Mouse (Mus musculus) neural tube, embryonic 12.5 days (tissue): Measurements from ENCODE around the gene Arhgef28. TPM values are rescaled to one million over a fixed set of nuclear protein-coding genes. Genes with fewer than 3 reads are reported as not detected.

Experiments used
- ATAC-seq: fragments of 200-750 bp; cut with Nextera tagmentation; 2 replicates; pipeline ENCODE4 v1.8.0; 2017; ENCODE audit warnings: low read depth, mild to moderate bottlenecking, moderate TSS enrichment, moderate library complexity; ENCODE audit not compliant: low FRiP score
- H3K27ac ChIP-seq: fragments of 300-500 bp; sonication (generic); 2 replicates; pipeline ENCODE4 v1.5.1; 2016
- H3K27me3 ChIP-seq: fragments of 300-500 bp; sonication (generic); replicated peaks from 2 replicates; pipeline ENCODE4 v1.6.1; 2016; ENCODE audit warnings: mild to moderate bottlenecking
- H3K36me3 ChIP-seq: fragments of 300-500 bp; sonication (generic); 2 replicates; pipeline ENCODE4 v1.6.1; 2016; ENCODE audit warnings: mild to moderate bottlenecking
- H3K4me1 ChIP-seq: fragments of 300-500 bp; sonication (generic); 2 replicates; pipeline ENCODE4 v1.6.1; 2016
- H3K4me2 ChIP-seq: fragments of 300-500 bp; sonication (generic); replicated peaks from 2 replicates; pipeline ENCODE4 v1.6.1; 2016; ENCODE audit warnings: mild to moderate bottlenecking
- H3K4me3 ChIP-seq: fragments of 300-500 bp; sonication (generic); 2 replicates; pipeline ENCODE4 v1.5.1; 2016
- H3K9ac ChIP-seq: fragments of 300-500 bp; sonication (generic); 2 replicates; pipeline ENCODE4 v1.6.1; 2016; ENCODE audit warnings: mild to moderate bottlenecking
- H3K9me3 ChIP-seq: fragments of 300-500 bp; sonication (generic); 2 replicates; pipeline ENCODE4 v1.6.1; 2016; ENCODE audit warnings: mild to moderate bottlenecking
- WGBS: fragments of 180-500 bp; shearing (Covaris S2); methylation state at CpG from one replicate; pipeline ENCODE4 v1.1.7; 2016; 5-methylcytosine and 5-hydroxymethylcytosine counted together
- polyA plus RNA-seq: library from polyadenylated mRNA; unstranded; fragments of >200 nt; fragmentation: Nextera tagmentation; extraction: Ambion mirVana; gene quantifications from 2 replicates; pipeline ENCODE4 v1.2.1, GENCODE M21; 2016

The Arhgef28 gene
- polyA plus RNA-seq, 1 experiment from 2014 or later, result 11.7 TPM

DNA sequence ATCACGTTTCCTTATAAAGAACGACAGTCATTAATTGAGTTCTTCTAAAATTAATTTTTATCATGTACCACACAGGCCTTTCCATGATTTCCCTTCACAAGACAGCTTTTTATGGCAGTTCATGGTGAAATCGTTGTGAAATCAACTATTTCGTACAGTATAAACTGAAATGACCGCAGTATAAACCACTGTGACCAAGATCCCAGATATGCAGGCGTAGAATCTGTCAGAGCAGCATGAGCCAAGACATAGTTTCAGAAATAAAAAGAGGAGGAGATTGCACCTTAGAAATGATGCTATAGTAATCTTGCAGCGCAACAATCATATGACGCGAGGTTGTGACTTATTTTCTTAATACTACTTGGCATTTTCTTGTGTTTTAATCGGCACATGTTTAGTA is 63.2 kb downstream of the Arhgef28 start:
- Histone ChIP-seq H3K4me3 (no peak overlapping the region), H3K4me1 (no peaks in the 10 kb centered on the region), H3K27ac (no peak overlapping the region), H3K9me3 (no peaks in the 10 kb centered on the region), H3K36me3 (no peaks in the 10 kb centered on the region), H3K27me3 (no peaks in the 10 kb centered on the region), H3K4me2 (no peak overlapping the region), H3K9ac (no peak overlapping the region)
- ATAC-seq, result no peak
- 95% methylated on average over 10 of the region's 10 CpGs for WGBS

DNA sequence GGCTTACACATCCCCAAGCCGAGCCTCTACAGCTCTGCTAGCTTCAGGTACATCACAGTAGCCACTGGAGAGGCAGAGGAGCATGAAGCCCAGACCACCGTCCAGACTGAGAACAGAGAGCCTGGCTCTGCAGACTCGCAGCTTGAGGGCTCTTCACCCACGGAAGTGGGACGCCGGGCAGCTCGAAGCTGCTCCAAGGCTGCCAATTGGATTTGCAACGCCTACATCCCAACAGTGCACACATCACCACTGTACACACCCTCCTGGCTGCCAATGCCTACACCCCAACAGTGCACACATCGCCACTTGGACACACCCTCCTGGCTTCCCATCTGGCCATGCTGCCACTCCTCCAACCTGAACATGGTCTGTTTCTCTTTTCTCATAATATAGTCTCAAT is 65.6 kb downstream of the Arhgef28 start:
- Histone ChIP-seq H3K4me2 (no peak overlapping the region), H3K9ac (no peak overlapping the region), H3K36me3 (no peaks in the 10 kb centered on the region), H3K4me3 (no peak overlapping the region), H3K27me3 (no peaks in the 10 kb centered on the region), H3K9me3 (no peaks in the 10 kb centered on the region), H3K27ac (no peak overlapping the region), H3K4me1 (peaks cover 4% of the 10 kb centered on the region)
- WGBS, result 87% methylated on average over 9 of the region's 9 CpGs
- ATAC-seq, result no peak

DNA sequence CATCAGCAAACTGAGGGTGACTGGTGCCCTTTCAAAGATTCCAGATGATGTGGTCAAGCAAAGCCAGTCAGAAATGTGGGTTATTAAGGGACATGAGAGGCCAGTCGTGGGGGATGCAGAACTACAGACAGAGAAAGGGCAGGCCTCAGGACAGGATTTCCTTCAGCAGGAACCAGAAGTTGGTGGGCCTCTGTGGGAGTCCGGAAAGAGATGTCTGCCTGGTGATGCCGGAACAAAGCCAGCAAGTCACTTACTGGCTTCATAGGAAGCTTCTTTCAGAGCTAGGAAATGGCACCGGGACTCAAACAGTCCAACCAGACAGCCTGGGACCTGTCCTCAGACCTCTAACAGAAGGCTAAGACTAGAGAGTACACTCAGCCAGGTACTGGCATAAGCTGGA is 67.5 kb downstream of the Arhgef28 start:
- no peaks in the 10 kb centered on the region for H3K27me3 ChIP-seq
- H3K36me3 ChIP-seq, result no peaks in the 10 kb centered on the region
- H3K4me2 ChIP-seq, result no peak overlapping the region
- peaks cover 4% of the 10 kb centered on the region for H3K4me1 ChIP-seq
- no peaks in the 10 kb centered on the region for H3K9me3 ChIP-seq
- no peak overlapping the region for H3K4me3 ChIP-seq
- 76% methylated on average over 4 of the region's 4 CpGs for WGBS
- no peak for ATAC-seq
- no peak overlapping the region for H3K9ac ChIP-seq
- no peak overlapping the region for H3K27ac ChIP-seq

DNA sequence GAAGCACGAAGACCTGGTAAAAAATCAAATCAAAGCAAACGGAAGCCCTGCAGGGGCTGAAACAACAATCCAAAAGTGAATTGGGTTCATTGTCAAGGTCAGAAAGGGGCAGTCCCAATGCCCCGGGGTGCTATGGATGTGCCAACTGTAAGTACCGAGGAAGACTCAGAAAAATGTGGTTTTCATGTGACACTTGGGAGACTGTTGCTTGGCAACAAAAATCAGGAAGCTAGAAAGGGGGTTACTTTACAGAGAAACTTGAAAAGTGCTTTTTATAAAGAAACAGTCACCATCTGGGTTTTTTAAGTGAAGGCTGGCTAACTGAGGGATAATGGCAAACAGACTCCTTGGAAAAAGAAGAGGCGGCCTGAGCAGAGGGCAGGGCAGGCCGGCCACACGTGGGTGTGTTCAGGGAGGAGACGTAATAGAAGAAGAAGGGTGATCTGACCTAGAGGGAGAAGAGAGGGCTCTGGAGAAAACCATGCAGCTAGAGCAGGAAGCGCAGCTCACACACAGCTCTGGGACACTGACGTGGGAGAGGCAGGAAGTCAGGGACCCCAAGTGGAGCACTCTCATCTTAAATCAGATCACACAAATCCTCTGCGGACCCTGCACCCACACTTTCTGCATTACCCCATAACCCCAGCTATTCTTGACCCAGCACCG is 70.2 kb downstream of the Arhgef28 start:
- Histone ChIP-seq H3K4me2 (no peak overlapping the region), H3K9me3 (no peaks in the 10 kb centered on the region), H3K27me3 (no peaks in the 10 kb centered on the region), H3K4me3 (no peak overlapping the region), H3K27ac (no peak overlapping the region), H3K36me3 (no peaks in the 10 kb centered on the region), H3K4me1 (peaks cover 4% of the 10 kb centered on the region), H3K9ac (no peak overlapping the region)
- 44% methylated on average over 12 of the region's 12 CpGs for WGBS
- ATAC-seq, result no peak

DNA sequence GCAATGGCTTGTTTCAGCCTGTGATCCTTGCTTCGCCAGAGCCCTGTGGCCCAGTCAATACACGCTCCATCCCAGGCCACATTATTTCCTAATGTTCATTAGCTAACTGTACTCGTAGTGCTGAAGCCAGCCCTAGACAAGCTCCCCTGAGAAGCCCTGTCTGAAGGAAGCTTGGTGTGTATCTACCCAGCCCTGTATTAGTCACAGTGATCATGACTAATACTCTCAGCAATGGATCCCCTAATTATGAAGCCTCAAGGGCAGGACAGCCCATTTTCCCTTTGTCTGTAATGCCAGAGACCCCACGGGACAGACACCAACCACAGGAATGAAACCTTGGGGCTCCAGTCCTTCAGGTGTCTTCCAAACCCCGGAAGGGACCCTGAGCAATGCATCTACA is 73.3 kb downstream of the Arhgef28 start:
- 76% methylated on average over 5 of the region's 5 CpGs for WGBS
- no peak for ATAC-seq
- Histone ChIP-seq H3K9ac (no peak overlapping the region), H3K36me3 (no peaks in the 10 kb centered on the region), H3K27ac (no peak overlapping the region), H3K9me3 (no peaks in the 10 kb centered on the region), H3K4me1 (peaks cover 4% of the 10 kb centered on the region), H3K4me2 (no peak overlapping the region), H3K27me3 (no peaks in the 10 kb centered on the region), H3K4me3 (no peak overlapping the region)

DNA sequence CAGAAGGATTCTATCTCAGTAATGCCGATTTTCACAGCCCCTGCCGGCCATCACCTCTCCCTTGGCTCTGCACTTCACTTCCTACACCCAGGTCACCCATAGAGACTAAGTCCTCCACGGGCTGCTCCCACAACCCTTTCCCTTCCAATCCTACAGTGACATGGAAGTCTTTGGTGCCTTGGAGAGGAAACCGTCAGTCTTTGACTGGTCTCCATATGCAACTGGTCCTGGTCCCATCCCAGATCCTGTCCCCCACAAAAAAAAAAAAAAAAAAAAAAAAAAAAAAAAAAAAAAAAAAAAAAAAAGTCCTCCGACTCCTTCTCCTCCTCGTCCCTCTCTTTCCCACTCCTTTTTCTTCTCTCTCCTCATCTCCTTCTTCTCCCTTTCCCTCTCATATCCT is 74.0 kb downstream of the Arhgef28 start:
- H3K36me3 ChIP-seq, result no peaks in the 10 kb centered on the region
- H3K9me3 ChIP-seq, result no peaks in the 10 kb centered on the region
- H3K27ac ChIP-seq, result no peak overlapping the region
- no peak for ATAC-seq
- no peak overlapping the region for H3K9ac ChIP-seq
- H3K4me1 ChIP-seq, result peaks cover 4% of the 10 kb centered on the region
- H3K27me3 ChIP-seq, result no peaks in the 10 kb centered on the region
- no peak overlapping the region for H3K4me3 ChIP-seq
- 77% methylated on average over 6 of the region's 6 CpGs for WGBS
- no peak overlapping the region for H3K4me2 ChIP-seq

DNA sequence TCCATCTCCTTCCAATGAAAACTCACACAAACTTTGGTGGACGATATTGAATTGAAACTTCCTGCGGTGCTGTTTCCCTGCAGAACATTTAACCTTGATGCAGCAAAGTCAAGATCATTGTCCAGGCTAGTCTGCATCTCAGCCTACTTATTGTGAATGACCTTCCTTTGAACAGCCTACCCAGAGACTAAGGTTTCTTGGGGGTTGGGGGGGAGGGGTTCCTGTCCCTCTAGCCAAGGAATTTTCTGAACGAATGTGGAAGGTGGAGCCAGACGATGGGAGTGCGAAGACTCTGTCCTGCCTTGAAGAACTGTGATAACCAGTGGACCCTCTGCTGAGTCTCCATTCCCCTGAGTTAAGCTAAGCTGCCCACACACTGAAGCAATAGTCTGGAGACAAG is 80.6 kb downstream of the Arhgef28 start:
- Histone ChIP-seq H3K4me3 (no peak overlapping the region), H3K9me3 (no peaks in the 10 kb centered on the region), H3K4me2 (no peak overlapping the region), H3K27ac (no peak overlapping the region), H3K4me1 (no peaks in the 10 kb centered on the region), H3K27me3 (no peaks in the 10 kb centered on the region), H3K9ac (no peak overlapping the region), H3K36me3 (no peaks in the 10 kb centered on the region)
- WGBS, result 82% methylated on average over 5 of the region's 5 CpGs
- ATAC-seq, result no peak

DNA sequence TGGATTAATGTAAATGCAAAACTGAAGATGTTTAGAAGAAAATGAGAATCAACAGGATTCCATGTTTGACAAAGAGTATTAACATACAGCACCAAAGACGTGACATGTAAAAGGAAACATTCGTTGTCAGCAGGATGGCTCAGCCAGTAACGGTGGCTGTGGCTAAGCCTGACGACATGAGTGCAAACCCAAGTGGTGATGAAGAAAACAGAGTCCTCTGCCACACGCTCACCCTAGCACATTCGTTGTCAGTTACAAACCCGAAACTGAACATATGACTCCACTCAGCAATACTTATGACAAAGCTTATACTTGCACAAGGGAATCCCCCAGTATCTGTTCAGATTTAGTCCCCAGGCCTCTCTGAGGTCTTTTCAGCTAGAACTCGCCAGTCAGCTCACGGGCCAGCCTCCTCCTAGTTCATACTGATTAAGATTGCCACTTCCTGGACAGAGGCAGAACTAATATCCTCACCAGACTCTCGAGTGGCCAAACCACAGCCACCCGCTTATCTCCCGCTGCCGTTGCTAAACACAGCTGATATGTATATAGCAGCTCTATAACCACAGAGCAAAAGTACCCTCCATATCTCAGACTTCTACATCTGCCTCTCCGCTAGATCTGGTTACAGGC is 82.0 kb downstream of the Arhgef28 start:
- H3K27ac ChIP-seq, result no peak overlapping the region
- no peak overlapping the region for H3K9ac ChIP-seq
- no peak overlapping the region for H3K4me3 ChIP-seq
- H3K27me3 ChIP-seq, result no peaks in the 10 kb centered on the region
- ATAC-seq, result no peak
- H3K36me3 ChIP-seq, result no peaks in the 10 kb centered on the region
- WGBS, result 85% methylated on average over 14 of the region's 14 CpGs
- no peak overlapping the region for H3K4me2 ChIP-seq
- H3K4me1 ChIP-seq, result no peaks in the 10 kb centered on the region
- no peaks in the 10 kb centered on the region for H3K9me3 ChIP-seq

DNA sequence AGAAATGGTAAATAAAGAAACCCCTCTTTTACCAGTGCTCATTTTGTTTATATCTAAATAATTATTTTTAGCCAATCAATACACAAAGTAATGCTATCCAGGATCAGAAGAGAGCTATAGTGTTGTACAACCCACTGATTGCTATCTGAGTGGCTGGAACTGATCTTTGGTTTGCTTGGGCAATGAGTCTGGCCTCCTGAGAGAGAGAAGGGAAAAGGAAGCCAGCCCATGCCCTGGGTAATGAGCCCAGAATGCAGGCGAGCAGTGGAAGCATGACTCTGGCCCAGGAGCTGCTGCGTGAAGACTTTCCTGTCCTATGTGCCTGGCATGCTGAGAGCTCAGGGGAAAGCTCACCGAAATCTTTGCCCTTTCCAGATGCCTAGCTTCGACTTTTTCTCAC is 83.5 kb downstream of the Arhgef28 start:
- Histone ChIP-seq H3K27me3 (no peaks in the 10 kb centered on the region), H3K9me3 (no peaks in the 10 kb centered on the region), H3K4me1 (no peaks in the 10 kb centered on the region), H3K4me3 (no peak overlapping the region), H3K36me3 (no peaks in the 10 kb centered on the region), H3K27ac (no peak overlapping the region), H3K9ac (no peak overlapping the region), H3K4me2 (no peak overlapping the region)
- WGBS, result 77% methylated on average over 4 of the region's 4 CpGs
- no peak for ATAC-seq

DNA sequence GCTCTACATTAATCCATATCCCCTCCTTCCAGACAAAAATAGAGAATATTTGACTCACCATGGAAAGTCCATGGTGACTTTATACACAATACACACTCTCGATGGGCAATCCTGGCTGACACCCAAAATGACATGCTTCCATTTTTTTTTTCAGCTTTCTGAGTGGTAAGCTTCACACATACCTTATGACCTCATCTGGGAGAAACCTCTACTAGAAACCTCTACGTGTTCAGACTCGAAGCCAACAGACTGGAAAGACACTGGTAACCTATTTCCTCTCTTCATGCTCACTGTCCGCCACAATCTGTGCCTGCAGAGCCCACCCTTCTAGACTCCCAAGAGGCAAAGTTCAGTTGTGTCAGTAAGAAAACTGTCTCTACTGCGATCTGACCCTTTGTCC is 84.2 kb downstream of the Arhgef28 start:
- Histone ChIP-seq H3K4me1 (no peaks in the 10 kb centered on the region), H3K9ac (no peak overlapping the region), H3K4me2 (no peak overlapping the region), H3K27me3 (no peaks in the 10 kb centered on the region), H3K36me3 (no peaks in the 10 kb centered on the region), H3K4me3 (no peak overlapping the region), H3K27ac (no peak overlapping the region), H3K9me3 (no peaks in the 10 kb centered on the region)
- WGBS, result 85% methylated on average over 5 of the region's 5 CpGs
- ATAC-seq, result no peak

DNA sequence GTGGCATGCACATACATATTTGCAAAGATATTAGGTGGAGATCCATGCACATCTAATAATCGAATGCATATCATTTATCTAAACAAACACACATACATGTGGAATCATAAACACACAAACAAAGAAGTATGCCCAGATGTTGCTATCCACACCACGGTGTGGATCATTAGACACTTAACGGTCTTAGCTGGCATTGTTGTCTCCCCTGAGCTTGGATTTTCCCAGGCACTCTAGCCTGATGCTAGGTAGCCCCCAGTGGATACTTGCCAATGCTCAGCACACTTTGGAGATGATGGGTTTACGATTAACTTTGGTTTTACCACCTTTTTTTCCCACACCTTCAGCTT is 85.1 kb downstream of the Arhgef28 start:
- no peaks in the 10 kb centered on the region for H3K36me3 ChIP-seq
- no peaks in the 10 kb centered on the region for H3K4me1 ChIP-seq
- H3K4me2 ChIP-seq, result no peak overlapping the region
- no peaks in the 10 kb centered on the region for H3K9me3 ChIP-seq
- 93% methylated on average over 4 of the region's 4 CpGs for WGBS
- no peak for ATAC-seq
- H3K27me3 ChIP-seq, result no peaks in the 10 kb centered on the region
- H3K27ac ChIP-seq, result no peak overlapping the region
- no peak overlapping the region for H3K9ac ChIP-seq
- no peak overlapping the region for H3K4me3 ChIP-seq

DNA sequence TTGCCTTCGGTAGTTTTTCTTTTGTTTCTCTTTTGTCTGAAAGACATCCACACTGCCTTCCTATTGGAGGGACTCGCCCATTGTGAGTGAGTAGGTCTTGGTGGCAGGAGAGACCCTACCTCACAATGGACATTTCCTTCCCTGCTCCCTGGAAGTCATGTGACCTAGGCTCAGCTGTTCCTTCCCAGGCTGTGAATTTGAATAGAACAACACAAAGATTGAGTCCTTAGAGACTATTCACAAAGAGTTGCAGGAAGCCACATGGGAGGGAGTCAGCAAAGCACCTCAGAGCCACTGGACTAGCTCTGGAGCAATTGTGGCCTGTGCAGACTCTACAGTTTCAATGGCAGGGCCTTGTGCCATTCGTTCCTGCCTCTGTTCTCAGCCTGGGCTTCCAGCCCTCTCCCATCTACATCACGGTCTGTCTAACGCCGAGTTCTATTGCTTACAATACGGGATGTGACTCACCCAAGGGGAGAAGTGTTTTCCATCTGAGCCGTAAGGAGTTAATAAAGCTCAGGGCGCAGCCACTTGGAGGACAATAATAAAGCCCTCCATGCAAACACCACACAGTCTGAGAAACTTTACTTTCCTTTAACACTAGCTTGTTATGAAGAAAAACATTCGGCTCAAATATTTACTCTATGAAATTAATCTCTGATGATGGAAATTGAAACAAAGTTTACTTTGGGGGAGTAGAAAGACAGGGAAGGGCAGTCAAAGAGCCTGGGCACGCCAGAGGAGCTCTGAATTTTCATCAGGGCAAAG is 85.7 kb downstream of the Arhgef28 start:
- no peak for ATAC-seq

More for the DNA sequence above, 85.7 kb downstream of the Arhgef28 start:
- Histone ChIP-seq H3K27me3 (no peaks in the 10 kb centered on the region), H3K9me3 (no peaks in the 10 kb centered on the region), H3K27ac (no peak overlapping the region), H3K4me3 (no peak overlapping the region), H3K4me2 (no peak overlapping the region), H3K4me1 (no peaks in the 10 kb centered on the region), H3K36me3 (no peaks in the 10 kb centered on the region), H3K9ac (no peak overlapping the region)
- 79% methylated on average over 11 of the region's 11 CpGs for WGBS
